Comparison of ENCODE assay signal across 10 mouse cellular contexts in genomic region chr14:79202722-79203362, GRCm38 (mm10). TPM values are rescaled to one million over a fixed set of nuclear protein-coding genes. Genes with fewer than 3 reads are reported as not detected.
A peak's percentile ranks its signal among the peaks of the same experiment; 100 is the strongest.
DNase-seq lines count a peak whose midpoint lies in the region; ATAC-seq and TF ChIP-seq lines count a peak whose summit lies in the region.
"Had no signal": no experiment of that assay in that cellular context is flagged by ENCODE, and none has a peak within 500 bp of the region (broad histone marks: within the 10 kb centered on the region; RNA-seq: fewer than 3 reads in every experiment).

No protein-coding gene starts in this region.

- ATAC-seq in lung, postnatal 0 days = peak; percentile 58
- ATAC-seq in stomach, postnatal 0 days (ENCODE audit: low FRiP score, low TSS enrichment) = no peak

- H3K9me3 ChIP-seq in lung, postnatal 0 days (ENCODE audit: low read length) = no peaks in the 10 kb centered on the region
- H3K9me3 ChIP-seq in stomach, postnatal 0 days (ENCODE audit: control insufficient read depth, low read length) = no peaks in the 10 kb centered on the region
- H3K9me3 ChIP-seq: megakaryocyte, embryonic 14.5 days had no signal

- H3K4me2 ChIP-seq in lung, postnatal 0 days (replicated peaks; ENCODE audit: low read depth, low read length) = no peak overlapping the region
- no peak overlapping the region for H3K4me2 ChIP-seq in stomach, postnatal 0 days (replicated peaks; ENCODE audit: low read depth)

- H3K27ac ChIP-seq in lung, postnatal 0 days (ENCODE audit: low read length) = peak overlapping the region; percentile 72
- H3K27ac ChIP-seq in stomach, postnatal 0 days (replicated peaks) = 0 out of 2 replicates have a peak overlapping the region, but pooled peaks have one; percentile 40

- no peak overlapping the region for H3K9ac ChIP-seq in lung, postnatal 0 days (replicated peaks; ENCODE audit: low read depth)
- no peak overlapping the region for H3K9ac ChIP-seq in stomach, postnatal 0 days (ENCODE audit: low read length)

- DNase-seq in heart, adult 11 months = peak; percentile 84
- no peak for DNase-seq in heart, postnatal 25 days (ENCODE audit: low spot score)
- peak; percentile 1 to 7 for DNase-seq in thymus, postnatal 36 days
- no peak for DNase-seq in thymus, postnatal 0 days (ENCODE audit: low spot score)
- DNase-seq in lung, postnatal 0 days (ENCODE audit: low spot score) = peak; percentile 61
- DNase-seq in stomach, postnatal 0 days (ENCODE audit: low spot score) = no peak
- no peak for DNase-seq in Muller cell, postnatal 12 days (ENCODE audit: inconsistent ontology term)
- DNase-seq in right cerebral cortex, postnatal 4 days = no peak

- intact Hi-C loops in heart, postnatal 25 days (cut with DNase I) = no loop called here

- no peak overlapping the region for H3K4me3 ChIP-seq in lung, postnatal 0 days (ENCODE audit: low read depth, low read length)
- H3K4me3 ChIP-seq in stomach, postnatal 0 days (ENCODE audit: low read depth, low read length) = no peak overlapping the region
- H3K4me3 ChIP-seq: megakaryocyte, embryonic 14.5 days had no signal

- 0 out of 2 replicates have a peak, but pooled peaks have one; percentile 6 for TF ChIP-seq CTCF in lung, postnatal 0 days (IDR thresholded peaks at IDR 0.05)
- TF ChIP-seq CTCF in stomach, postnatal 0 days (IDR thresholded peaks at IDR 0.05; ENCODE audit: low read depth) = no peak

- WGBS in lung, postnatal 0 days = 41% methylated on average over 4 of the region's 4 CpGs
- WGBS in stomach, postnatal 0 days = 66% methylated on average over 4 of the region's 4 CpGs

- TF ChIP-seq EP300 in lung, postnatal 0 days (IDR thresholded peaks at IDR 0.05) = 0 out of 2 replicates have a peak, but pooled peaks have one; percentile 14
- TF ChIP-seq EP300 in stomach, postnatal 0 days (optimal IDR thresholded peaks at IDR 0.05) = no peak

- no peaks in the 10 kb centered on the region for H3K27me3 ChIP-seq in lung, postnatal 0 days (replicated peaks; ENCODE audit: insufficient read depth, low read length)
- H3K27me3 ChIP-seq in stomach, postnatal 0 days (ENCODE audit: control insufficient read depth, insufficient read depth, low read length) = no peaks in the 10 kb centered on the region
- H3K27me3 ChIP-seq: megakaryocyte, embryonic 14.5 days had no signal

- H3K36me3 ChIP-seq in lung, postnatal 0 days (ENCODE audit: insufficient read depth, low read length) = 0 out of 2 replicates have a peak, but pooled peaks cover 4% of the 10 kb centered on the region
- no peaks in the 10 kb centered on the region for H3K36me3 ChIP-seq in stomach, postnatal 0 days (ENCODE audit: control insufficient read depth, insufficient read depth, low read length)

- peaks cover 15% of the 10 kb centered on the region; the same call in 1 of the 2 replicates for H3K4me1 ChIP-seq in lung, postnatal 0 days (ENCODE audit: insufficient read depth, low read depth, low read length)
- H3K4me1 ChIP-seq in stomach, postnatal 0 days (replicated peaks; ENCODE audit: control insufficient read depth, insufficient read depth) = no peaks in the 10 kb centered on the region

RNA-seq across cellular contexts. Expression of gene Zfp957, which starts 44.3 kb away (rescaled TPM):
- total RNA-seq in heart, postnatal 25 days (2021) = not detected
- polyA plus RNA-seq in thymus, postnatal 0 days (2015; fragmentation: Nextera tagmentation; extraction: Ambion mirVana) = not detected in 2 replicates
- not detected in 2 replicates for polyA plus RNA-seq in lung, postnatal 0 days (2015; fragmentation: Nextera tagmentation; extraction: Ambion mirVana)
- not detected in 2 replicates for polyA plus RNA-seq in stomach, postnatal 0 days (2015; fragmentation: Nextera tagmentation; extraction: Ambion mirVana)
- polyA plus RNA-seq: large intestine, adult 2 months had no signal

Comparison
In these comparisons a context has a peak if more than half of its experiments do, and no peak if none do; other contexts are left out.
1. DNase-seq: peak in heart, adult 11 months (single experiment), thymus, postnatal 36 days (2 of 2) and lung, postnatal 0 days (single experiment); none in heart, postnatal 25 days (single experiment), thymus, postnatal 0 days (single experiment), stomach, postnatal 0 days (single experiment), Muller cell, postnatal 12 days (single experiment) and right cerebral cortex, postnatal 4 days (single experiment).